Mouse (Mus musculus): ENCODE results near the gene Cacnb4. TPM values are rescaled to one million over a fixed set of nuclear protein-coding genes. Genes with fewer than 3 reads are reported as not detected.

Cacnb4 gene
- polyA plus RNA-seq, 1 experiment from 2014 or later, result 0.39 TPM

- no peak for ATAC-seq
- WGBS, result 43% methylated on average over 3 of the region's 3 CpGs
- no peak overlapping the region; the same call in 1 of the 2 replicates for H3K9ac ChIP-seq (ENCODE audit: low read depth, low read length)
- no peaks in the 10 kb centered on the region for H3K27me3 ChIP-seq (replicated peaks; ENCODE audit: control insufficient read depth, insufficient read depth, low read length)
- no peaks in the 10 kb centered on the region for H3K4me1 ChIP-seq (ENCODE audit: control insufficient read depth, insufficient read depth, low read length)
- H3K36me3 ChIP-seq (ENCODE audit: control insufficient read depth, insufficient read depth, low read length), result no peaks in the 10 kb centered on the region
- no peaks in the 10 kb centered on the region for H3K9me3 ChIP-seq (ENCODE audit: control insufficient read depth, low read length)
- no peak overlapping the region for H3K27ac ChIP-seq (ENCODE audit: low read length)
- H3K4me3 ChIP-seq (ENCODE audit: low read length), result no peak overlapping the region
- H3K4me2 ChIP-seq (ENCODE audit: low read depth, low read length), result no peak overlapping the region
Measured at GRCm38 (mm10) chr2:52512206-52512605, 164.4 kb downstream of the Cacnb4 start.

- no peak overlapping the region; the same call in 1 of the 2 replicates for H3K9ac ChIP-seq (ENCODE audit: low read depth, low read length)
- no peak overlapping the region for H3K4me3 ChIP-seq (ENCODE audit: low read length)
- H3K36me3 ChIP-seq (ENCODE audit: control insufficient read depth, insufficient read depth, low read length), result no peaks in the 10 kb centered on the region
- no peak overlapping the region for H3K4me2 ChIP-seq (ENCODE audit: low read depth, low read length)
- no peaks in the 10 kb centered on the region for H3K27me3 ChIP-seq (replicated peaks; ENCODE audit: control insufficient read depth, insufficient read depth, low read length)
- ATAC-seq, result no peak
- no peaks in the 10 kb centered on the region for H3K4me1 ChIP-seq (ENCODE audit: control insufficient read depth, insufficient read depth, low read length)
- WGBS, result 38% methylated on average over 13 of the region's 13 CpGs
- H3K9me3 ChIP-seq (ENCODE audit: control insufficient read depth, low read length), result no peaks in the 10 kb centered on the region
- H3K27ac ChIP-seq (ENCODE audit: low read length), result no peak overlapping the region
Measured at GRCm38 (mm10) chr2:52511799-52512198, 164.8 kb downstream of the Cacnb4 start.

GRCm38 (mm10) chr2:52509779-52510500 lies 166.7 kb downstream of the Cacnb4 start:
- Histone ChIP-seq H3K9me3 (ENCODE audit: control insufficient read depth, low read length) (no peaks in the 10 kb centered on the region), H3K36me3 (ENCODE audit: control insufficient read depth, insufficient read depth, low read length) (no peaks in the 10 kb centered on the region), H3K27me3 (replicated peaks; ENCODE audit: control insufficient read depth, insufficient read depth, low read length) (no peaks in the 10 kb centered on the region), H3K4me3 (ENCODE audit: low read length) (no peak overlapping the region), H3K9ac (ENCODE audit: low read depth, low read length) (no peak overlapping the region), H3K4me2 (ENCODE audit: low read depth, low read length) (no peak overlapping the region), H3K4me1 (ENCODE audit: control insufficient read depth, insufficient read depth, low read length) (no peaks in the 10 kb centered on the region), H3K27ac (ENCODE audit: low read length) (no peak overlapping the region)
- ATAC-seq, result no peak
- WGBS, result 77% methylated on average over 19 of the region's 19 CpGs

- Histone ChIP-seq H3K27me3 (replicated peaks; ENCODE audit: control insufficient read depth, insufficient read depth, low read length) (no peaks in the 10 kb centered on the region), H3K4me3 (ENCODE audit: low read length) (no peak overlapping the region), H3K36me3 (ENCODE audit: control insufficient read depth, insufficient read depth, low read length) (no peaks in the 10 kb centered on the region), H3K4me1 (ENCODE audit: control insufficient read depth, insufficient read depth, low read length) (no peaks in the 10 kb centered on the region), H3K27ac (ENCODE audit: low read length) (no peak overlapping the region), H3K9ac (ENCODE audit: low read depth, low read length) (no peak overlapping the region), H3K9me3 (ENCODE audit: control insufficient read depth, low read length) (no peaks in the 10 kb centered on the region), H3K4me2 (ENCODE audit: low read depth, low read length) (no peak overlapping the region)
- WGBS, result 85% methylated on average over 2 of the region's 2 CpGs
- no peak for ATAC-seq
Measured at GRCm38 (mm10) chr2:52505164-52505563, 171.5 kb downstream of the Cacnb4 start.

GRCm38 (mm10) chr2:52504762-52505161 lies 171.9 kb downstream of the Cacnb4 start:
- WGBS, result 80% methylated on average over 3 of the region's 3 CpGs
- no peak overlapping the region for H3K27ac ChIP-seq (ENCODE audit: low read length)
- ATAC-seq, result no peak
- H3K9ac ChIP-seq (ENCODE audit: low read depth, low read length), result no peak overlapping the region
- H3K27me3 ChIP-seq (replicated peaks; ENCODE audit: control insufficient read depth, insufficient read depth, low read length), result no peaks in the 10 kb centered on the region
- H3K36me3 ChIP-seq (ENCODE audit: control insufficient read depth, insufficient read depth, low read length), result no peaks in the 10 kb centered on the region
- no peaks in the 10 kb centered on the region for H3K9me3 ChIP-seq (ENCODE audit: control insufficient read depth, low read length)
- no peak overlapping the region for H3K4me3 ChIP-seq (ENCODE audit: low read length)
- no peak overlapping the region for H3K4me2 ChIP-seq (ENCODE audit: low read depth, low read length)
- no peaks in the 10 kb centered on the region for H3K4me1 ChIP-seq (ENCODE audit: control insufficient read depth, insufficient read depth, low read length)

GRCm38 (mm10) chr2:52499849-52500262 lies 176.8 kb downstream of the Cacnb4 start:
- no peak for ATAC-seq

GRCm38 (mm10) chr2:52499101-52499537 lies 177.5 kb downstream of the Cacnb4 start:
- no peak overlapping the region for H3K4me2 ChIP-seq (ENCODE audit: low read depth, low read length)
- no peak overlapping the region for H3K4me3 ChIP-seq (ENCODE audit: low read length)
- H3K9me3 ChIP-seq (ENCODE audit: control insufficient read depth, low read length), result no peaks in the 10 kb centered on the region
- H3K27me3 ChIP-seq (replicated peaks; ENCODE audit: control insufficient read depth, insufficient read depth, low read length), result no peaks in the 10 kb centered on the region
- H3K27ac ChIP-seq (ENCODE audit: low read length), result no peak overlapping the region
- no peaks in the 10 kb centered on the region for H3K4me1 ChIP-seq (ENCODE audit: control insufficient read depth, insufficient read depth, low read length)
- no peak overlapping the region for H3K9ac ChIP-seq (ENCODE audit: low read depth, low read length)
- 85% methylated on average over 12 of the region's 12 CpGs for WGBS
- H3K36me3 ChIP-seq (ENCODE audit: control insufficient read depth, insufficient read depth, low read length), result no peaks in the 10 kb centered on the region
- ATAC-seq, result no peak

More at GRCm38 (mm10) chr2:52499849-52500262, 176.8 kb downstream of the Cacnb4 start:
- WGBS, result 59% methylated on average over 6 of the region's 6 CpGs
- H3K9me3 ChIP-seq (ENCODE audit: control insufficient read depth, low read length), result no peaks in the 10 kb centered on the region
- H3K4me2 ChIP-seq (ENCODE audit: low read depth, low read length), result no peak overlapping the region
- H3K4me3 ChIP-seq (ENCODE audit: low read length), result no peak overlapping the region
- no peak overlapping the region for H3K9ac ChIP-seq (ENCODE audit: low read depth, low read length)
- no peaks in the 10 kb centered on the region for H3K36me3 ChIP-seq (ENCODE audit: control insufficient read depth, insufficient read depth, low read length)
- no peaks in the 10 kb centered on the region for H3K27me3 ChIP-seq (replicated peaks; ENCODE audit: control insufficient read depth, insufficient read depth, low read length)
- H3K4me1 ChIP-seq (ENCODE audit: control insufficient read depth, insufficient read depth, low read length), result no peaks in the 10 kb centered on the region
- no peak overlapping the region for H3K27ac ChIP-seq (ENCODE audit: low read length)

- Histone ChIP-seq H3K9ac (ENCODE audit: low read depth, low read length) (no peak overlapping the region), H3K4me3 (ENCODE audit: low read length) (no peak overlapping the region), H3K9me3 (ENCODE audit: control insufficient read depth, low read length) (no peaks in the 10 kb centered on the region), H3K4me1 (ENCODE audit: control insufficient read depth, insufficient read depth, low read length) (no peaks in the 10 kb centered on the region), H3K27me3 (replicated peaks; ENCODE audit: control insufficient read depth, insufficient read depth, low read length) (no peaks in the 10 kb centered on the region), H3K27ac (ENCODE audit: low read length) (no peak overlapping the region), H3K4me2 (ENCODE audit: low read depth, low read length) (no peak overlapping the region), H3K36me3 (ENCODE audit: control insufficient read depth, insufficient read depth, low read length) (no peaks in the 10 kb centered on the region)
- ATAC-seq, result no peak
- WGBS, result 81% methylated on average over 11 of the region's 11 CpGs
Measured at GRCm38 (mm10) chr2:52495097-52495694, 181.4 kb downstream of the Cacnb4 start.

GRCm38 (mm10) chr2:52494274-52494673 lies 182.4 kb downstream of the Cacnb4 start:
- H3K9ac ChIP-seq (ENCODE audit: low read depth, low read length), result no peak overlapping the region
- H3K4me1 ChIP-seq (ENCODE audit: control insufficient read depth, insufficient read depth, low read length), result no peaks in the 10 kb centered on the region
- no peaks in the 10 kb centered on the region for H3K27me3 ChIP-seq (replicated peaks; ENCODE audit: control insufficient read depth, insufficient read depth, low read length)
- H3K27ac ChIP-seq (ENCODE audit: low read length), result no peak overlapping the region
- no peak overlapping the region for H3K4me3 ChIP-seq (ENCODE audit: low read length)
- H3K36me3 ChIP-seq (ENCODE audit: control insufficient read depth, insufficient read depth, low read length), result no peaks in the 10 kb centered on the region
- 55% methylated on average over 8 of the region's 8 CpGs for WGBS
- no peak overlapping the region for H3K4me2 ChIP-seq (ENCODE audit: low read depth, low read length)
- H3K9me3 ChIP-seq (ENCODE audit: control insufficient read depth, low read length), result no peaks in the 10 kb centered on the region
- no peak for ATAC-seq
